Mouse (Mus musculus): ENCODE data around the gene Ccnk. TPM values are rescaled to one million over a fixed set of nuclear protein-coding genes. Genes with fewer than 3 reads are reported as not detected.

Ccnk gene
- polyA plus RNA-seq, 1 experiment, result 23.6 TPM

GRCm38 (mm10) chr12:108251034-108251792 lies 71.8 kb downstream of the Ccnk start:
- no peaks in the 10 kb centered on the region for H3K27me3 ChIP-seq (ENCODE audit: control insufficient read depth, insufficient read depth, insufficient read length)
- no peaks in the 10 kb centered on the region for H3K79me3 ChIP-seq (ENCODE audit: low read depth)
- no peak overlapping the region for H3K4me3 ChIP-seq (ENCODE audit: insufficient read depth, poor library complexity, severe bottlenecking)
- TF ChIP-seq FOSL1 (IDR thresholded peaks at IDR 0.05; ENCODE audit: insufficient read depth, low read length, poor library complexity, severe bottlenecking), result no peak
- TF ChIP-seq CTCF (IDR thresholded peaks at IDR 0.05; ENCODE audit: control insufficient read depth, insufficient read depth, insufficient read length), result no peak
- no peak for TF ChIP-seq MYOG (IDR thresholded peaks at IDR 0.05; ENCODE audit: control insufficient read depth, extremely low read depth, insufficient read length)
- no peak for TF ChIP-seq USF1 (IDR thresholded peaks at IDR 0.05; ENCODE audit: low read depth)
- peak; percentile 85 for TF ChIP-seq MYOD1 (IDR thresholded peaks at IDR 0.05; ENCODE audit: control insufficient read depth, insufficient read length, low read depth)
- no peak for TF ChIP-seq CEBPB (IDR thresholded peaks at IDR 0.05; ENCODE audit: low read depth)
- TF ChIP-seq MAX (IDR thresholded peaks at IDR 0.05), result peak; percentile 37
- no peaks in the 10 kb centered on the region for H3K36me3 ChIP-seq (ENCODE audit: control insufficient read depth, insufficient read depth)
- no peaks in the 10 kb centered on the region for H3K79me2 ChIP-seq (ENCODE audit: control insufficient read depth, insufficient read depth)
- H3ac ChIP-seq (ENCODE audit: control insufficient read depth, insufficient read length, low read depth), result no peak overlapping the region

GRCm38 (mm10) chr12:108251825-108252542 lies 72.6 kb downstream of the Ccnk start:
- Histone ChIP-seq H3K36me3 (ENCODE audit: control insufficient read depth, insufficient read depth) (no peaks in the 10 kb centered on the region), H3K79me3 (ENCODE audit: low read depth) (no peaks in the 10 kb centered on the region), H3K27me3 (ENCODE audit: control insufficient read depth, insufficient read depth, insufficient read length) (no peaks in the 10 kb centered on the region), H3K4me3 (ENCODE audit: insufficient read depth, poor library complexity, severe bottlenecking) (no peak overlapping the region), H3K79me2 (ENCODE audit: control insufficient read depth, insufficient read depth) (no peaks in the 10 kb centered on the region), H3ac (ENCODE audit: control insufficient read depth, insufficient read length, low read depth) (no peak overlapping the region)
- TF ChIP-seq FOSL1 (IDR thresholded peaks at IDR 0.05; ENCODE audit: insufficient read depth, low read length, poor library complexity, severe bottlenecking), result no peak
- no peak for TF ChIP-seq MAX (IDR thresholded peaks at IDR 0.05)
- no peak for TF ChIP-seq MYOG (IDR thresholded peaks at IDR 0.05; ENCODE audit: control insufficient read depth, extremely low read depth, insufficient read length)
- TF ChIP-seq USF1 (IDR thresholded peaks at IDR 0.05; ENCODE audit: low read depth), result no peak
- TF ChIP-seq CTCF (IDR thresholded peaks at IDR 0.05; ENCODE audit: control insufficient read depth, insufficient read depth, insufficient read length), result no peak
- TF ChIP-seq CEBPB (IDR thresholded peaks at IDR 0.05; ENCODE audit: low read depth), result no peak
- no peak for TF ChIP-seq MYOD1 (IDR thresholded peaks at IDR 0.05; ENCODE audit: control insufficient read depth, insufficient read length, low read depth)

Other genes starting within 250 kb of the Ccnk start
- not detected for gene Bcl11b, start 176.0 kb upstream of the Ccnk start, polyA plus RNA-seq (2012; fragmentation: generic; extraction: Trizol)
- gene Setd3, start 265 bp upstream of the Ccnk start, polyA plus RNA-seq (2012; fragmentation: generic; extraction: Trizol), result 36.8 TPM
- 7.0 TPM for gene Ccdc85c, start 95.8 kb downstream of the Ccnk start, polyA plus RNA-seq (2012; fragmentation: generic; extraction: Trizol)
- 1.6 TPM for gene Hhipl1, start 126.7 kb downstream of the Ccnk start, polyA plus RNA-seq (2012; fragmentation: generic; extraction: Trizol)
- 0.67 TPM for gene Cyp46a1, start 154.8 kb downstream of the Ccnk start, polyA plus RNA-seq (2012; fragmentation: generic; extraction: Trizol)
- 45.2 TPM for gene Eml1, start 191.4 kb downstream of the Ccnk start, polyA plus RNA-seq (2012; fragmentation: generic; extraction: Trizol)

Data from C2C12 (cell line).